ENCODE assay signal across 8 mouse cellular contexts in genomic region chr5:110979861-110980346, GRCm38 (mm10).
DNase-seq lines count a peak whose midpoint lies in the region; ATAC-seq and TF ChIP-seq lines count a peak whose summit lies in the region.

No protein-coding gene starts in this region.

- peak overlapping the region; percentile 67 for H3K9ac ChIP-seq in hindbrain, embryonic 15.5 days
- peak overlapping the region; percentile 88 for H3K9ac ChIP-seq in limb, embryonic 13.5 days
- H3K9ac ChIP-seq in midbrain, embryonic 13.5 days (replicated peaks): peak overlapping the region; percentile 78
- peak overlapping the region; percentile 70 for H3K9ac ChIP-seq in stomach, embryonic 15.5 days

- H3K9me3 ChIP-seq in hindbrain, embryonic 15.5 days: no peaks in the 10 kb centered on the region
- no peaks in the 10 kb centered on the region for H3K9me3 ChIP-seq in limb, embryonic 13.5 days
- H3K9me3 ChIP-seq in midbrain, embryonic 13.5 days: no peaks in the 10 kb centered on the region
- no peaks in the 10 kb centered on the region for H3K9me3 ChIP-seq in stomach, embryonic 15.5 days

- no peaks in the 10 kb centered on the region for H3K27me3 ChIP-seq in hindbrain, embryonic 15.5 days
- no peaks in the 10 kb centered on the region for H3K27me3 ChIP-seq in limb, embryonic 13.5 days
- 0 out of 2 replicates have a peak, but pooled peaks cover 5% of the 10 kb centered on the region for H3K27me3 ChIP-seq in midbrain, embryonic 13.5 days
- H3K27me3 ChIP-seq in stomach, embryonic 15.5 days (replicated peaks): no peaks in the 10 kb centered on the region

- no peak for ATAC-seq in cerebellum, adult (ENCODE audit: insufficient number of reproducible peaks, low FRiP score, low TSS enrichment)
- no peak for ATAC-seq in hindbrain, embryonic 15.5 days (ENCODE audit: low FRiP score, low read depth)
- ATAC-seq in limb, embryonic 13.5 days (ENCODE audit: low FRiP score, low read depth): peak; percentile 41; the same call in 1 of the 2 replicates
- ATAC-seq in midbrain, embryonic 13.5 days: no peak
- ATAC-seq in stomach, embryonic 15.5 days (ENCODE audit: insufficient read depth, low FRiP score, low read depth): peak; percentile 73; the same call in 1 of the 2 replicates

- no peak for TF ChIP-seq CTCF in bone marrow macrophage, adult 2 months (IDR thresholded peaks at IDR 0.05; ENCODE audit: low read depth, low read length)

- H3K36me3 ChIP-seq in hindbrain, embryonic 15.5 days: no peaks in the 10 kb centered on the region
- H3K36me3 ChIP-seq in limb, embryonic 13.5 days: 0 out of 2 replicates have a peak, but pooled peaks cover under 1% of the 10 kb centered on the region
- no peaks in the 10 kb centered on the region for H3K36me3 ChIP-seq in midbrain, embryonic 13.5 days
- H3K36me3 ChIP-seq in stomach, embryonic 15.5 days: no peaks in the 10 kb centered on the region

- no peak overlapping the region for H3K27ac ChIP-seq in bone marrow macrophage, adult 2 months (ENCODE audit: insufficient read depth, low read depth, low read length)
- peak overlapping the region; percentile 90 for H3K27ac ChIP-seq in hindbrain, embryonic 15.5 days (replicated peaks)
- H3K27ac ChIP-seq in limb, embryonic 13.5 days: peak overlapping the region; percentile 94
- H3K27ac ChIP-seq in midbrain, embryonic 13.5 days: peak overlapping the region; percentile 89
- peak overlapping the region; percentile 91 for H3K27ac ChIP-seq in stomach, embryonic 15.5 days

- H3K4me3 ChIP-seq in bone marrow macrophage, adult 2 months (ENCODE audit: insufficient read depth, low read length): peak overlapping the region; percentile 35
- peak overlapping the region; percentile 77 for H3K4me3 ChIP-seq in hindbrain, embryonic 15.5 days
- peak overlapping the region; percentile 76 for H3K4me3 ChIP-seq in limb, embryonic 13.5 days
- H3K4me3 ChIP-seq in midbrain, embryonic 13.5 days (replicated peaks): peak overlapping the region; percentile 59
- H3K4me3 ChIP-seq in stomach, embryonic 15.5 days (replicated peaks): peak overlapping the region; percentile 68

- under 1% methylated on average over 14 of the region's 14 CpGs for WGBS in hindbrain, embryonic 15.5 days
- under 1% methylated on average over 14 of the region's 14 CpGs for WGBS in limb, embryonic 13.5 days
- WGBS in midbrain, embryonic 13.5 days: under 1% methylated on average over 14 of the region's 14 CpGs
- under 1% methylated on average over 14 of the region's 14 CpGs for WGBS in stomach, embryonic 15.5 days

- DNase-seq in cerebellum, postnatal 14 days: peak; percentile 29 to 42
- DNase-seq in gastrocnemius, adult 18-20 months (ENCODE audit: low spot score): peak; percentile 55

- H3K4me2 ChIP-seq in hindbrain, embryonic 15.5 days: peak overlapping the region; percentile 78
- H3K4me2 ChIP-seq in limb, embryonic 13.5 days (replicated peaks): peak overlapping the region; percentile 96
- peak overlapping the region; percentile 79 for H3K4me2 ChIP-seq in midbrain, embryonic 13.5 days (replicated peaks)
- peak overlapping the region; percentile 78 for H3K4me2 ChIP-seq in stomach, embryonic 15.5 days

- TF ChIP-seq POLR2A in bone marrow macrophage, adult 2 months (IDR thresholded peaks at IDR 0.05; ENCODE audit: borderline replicate concordance, low read depth, low read length): no peak

- no peaks in the 10 kb centered on the region; the same call in 1 of the 2 replicates for H3K4me1 ChIP-seq in bone marrow macrophage, adult 2 months (ENCODE audit: control insufficient read depth, insufficient read depth, low read length)
- H3K4me1 ChIP-seq in hindbrain, embryonic 15.5 days (replicated peaks): peaks cover 45% of the 10 kb centered on the region
- H3K4me1 ChIP-seq in limb, embryonic 13.5 days: peaks cover 26% of the 10 kb centered on the region
- peaks cover 48% of the 10 kb centered on the region for H3K4me1 ChIP-seq in midbrain, embryonic 13.5 days (replicated peaks)
- H3K4me1 ChIP-seq in stomach, embryonic 15.5 days: no peaks in the 10 kb centered on the region

Comparison
In these comparisons a context has a peak if more than half of its experiments do, and no peak if none do; other contexts are left out.
1. ATAC-seq: peak in limb, embryonic 13.5 days (single experiment) and stomach, embryonic 15.5 days (single experiment); none in cerebellum, adult (single experiment), hindbrain, embryonic 15.5 days (single experiment) and midbrain, embryonic 13.5 days (single experiment).
2. Peak in every context shown above with its lines, with median percentiles within 50 percentile points of each other: H3K4me3 ChIP-seq, H3K4me2 ChIP-seq and H3K9ac ChIP-seq.